Mouse (Mus musculus) liver, embryonic 12.5 days (tissue): ENCODE measurements around the gene Snx29. TPM values are rescaled to one million over a fixed set of nuclear protein-coding genes. Genes with fewer than 3 reads are reported as not detected.

Source experiments
- ATAC-seq: fragments of 200-750 bp; cut with Nextera tagmentation; 2 replicates; pipeline ENCODE4 v1.8.0; 2017; ENCODE audit warnings: moderate number of reproducible peaks, mild to moderate bottlenecking, moderate library complexity
- H3K27ac ChIP-seq: fragments of 300-500 bp; sonication (generic); 2 replicates; pipeline ENCODE4 v1.5.1; 2016; ENCODE audit warnings: mild to moderate bottlenecking
- H3K27me3 ChIP-seq: fragments of 300-500 bp; sonication (generic); replicated peaks from 2 replicates; pipeline ENCODE4 v1.6.1; 2016; ENCODE audit warnings: mild to moderate bottlenecking, moderate library complexity
- H3K36me3 ChIP-seq: fragments of 300-500 bp; sonication (generic); 2 replicates; pipeline ENCODE4 v1.6.1; 2016; ENCODE audit warnings: mild to moderate bottlenecking, moderate library complexity
- H3K4me1 ChIP-seq: fragments of 300-500 bp; sonication (generic); 2 replicates; pipeline ENCODE4 v1.6.1; 2016
- H3K4me2 ChIP-seq: fragments of 300-500 bp; sonication (generic); 2 replicates; pipeline ENCODE4 v1.6.1; 2016; ENCODE audit warnings: mild to moderate bottlenecking, moderate library complexity
- H3K4me3 ChIP-seq: fragments of 300-500 bp; sonication (generic); 2 replicates; pipeline ENCODE4 v1.5.1; 2016; ENCODE audit warnings: mild to moderate bottlenecking, moderate library complexity
- H3K9ac ChIP-seq: fragments of 300-500 bp; sonication (generic); 2 replicates; pipeline ENCODE4 v1.6.1; 2016; ENCODE audit warnings: mild to moderate bottlenecking, moderate library complexity
- H3K9me3 ChIP-seq: fragments of 300-500 bp; sonication (generic); replicated peaks from 2 replicates; pipeline ENCODE4 v1.6.1; 2016; ENCODE audit warnings: mild to moderate bottlenecking, moderate library complexity
- WGBS: fragments of 180-500 bp; shearing (Covaris S2); methylation state at CpG from one replicate; pipeline ENCODE4 v1.1.7; 2016; ENCODE audit not compliant: insufficient replicate concordance; 5-methylcytosine and 5-hydroxymethylcytosine counted together
- polyA plus RNA-seq: library from polyadenylated mRNA; unstranded; fragments of >200 nt; fragmentation: Nextera tagmentation; extraction: Ambion mirVana; gene quantifications from 2 replicates; pipeline ENCODE4 v1.2.1, GENCODE M21; 2016

Gene Snx29
- polyA plus RNA-seq, 1 experiment from 2014 or later = 4.9 TPM

GRCm38 (mm10) chr16:11778715-11779460, 456.2 kb downstream of the Snx29 start:
- no peak for ATAC-seq
- Histone ChIP-seq H3K4me3 (no peak overlapping the region), H3K9ac (no peak overlapping the region), H3K36me3 (no peaks in the 10 kb centered on the region), H3K27me3 (no peaks in the 10 kb centered on the region), H3K9me3 (no peaks in the 10 kb centered on the region), H3K4me2 (no peak overlapping the region), H3K4me1 (peaks cover 25% of the 10 kb centered on the region), H3K27ac (no peak overlapping the region)
- WGBS = 73% methylated on average over 9 of the region's 9 CpGs

DNA sequence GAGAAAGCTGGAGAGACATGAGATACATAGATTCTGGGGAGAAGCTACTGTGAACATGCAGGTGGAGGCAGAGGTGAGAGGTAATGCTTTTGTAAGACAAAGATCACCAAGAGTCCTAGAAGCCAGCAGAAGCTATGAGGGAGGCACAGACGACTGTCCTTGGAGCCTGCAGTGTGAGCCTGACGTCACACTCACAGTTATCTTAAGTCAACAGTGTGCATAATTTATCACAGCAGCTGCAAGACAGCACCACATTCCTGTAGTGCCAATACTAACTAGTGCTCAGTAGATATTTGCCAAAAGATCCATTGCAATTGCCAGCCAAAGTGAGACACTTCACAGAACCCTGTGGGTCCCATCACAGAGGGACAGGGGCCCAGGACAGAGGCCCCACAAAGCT, 459.4 kb downstream of the Snx29 start:
- Histone ChIP-seq H3K27me3 (no peaks in the 10 kb centered on the region), H3K9ac (no peak overlapping the region), H3K4me3 (no peak overlapping the region), H3K9me3 (no peaks in the 10 kb centered on the region), H3K36me3 (no peaks in the 10 kb centered on the region), H3K4me1 (peaks cover 25% of the 10 kb centered on the region), H3K27ac (no peak overlapping the region), H3K4me2 (no peak overlapping the region)
- peak; percentile 94 for ATAC-seq
- 16% methylated on average over 2 of the region's 2 CpGs for WGBS

- Histone ChIP-seq H3K9me3 (no peaks in the 10 kb centered on the region), H3K4me2 (no peak overlapping the region), H3K9ac (no peak overlapping the region), H3K4me1 (peaks cover 25% of the 10 kb centered on the region), H3K36me3 (no peaks in the 10 kb centered on the region), H3K27me3 (no peaks in the 10 kb centered on the region), H3K4me3 (no peak overlapping the region), H3K27ac (no peak overlapping the region)
- ATAC-seq = peak; percentile 52; the same call in 1 of the 2 replicates
These were observed 460.6 kb downstream of the Snx29 start for GRCm38 (mm10) chr16:11783337-11783736.

- Histone ChIP-seq H3K36me3 (no peaks in the 10 kb centered on the region), H3K4me2 (no peak overlapping the region), H3K9me3 (no peaks in the 10 kb centered on the region), H3K9ac (no peak overlapping the region), H3K4me1 (peaks cover 25% of the 10 kb centered on the region), H3K27ac (no peak overlapping the region), H3K4me3 (no peak overlapping the region), H3K27me3 (no peaks in the 10 kb centered on the region)
- no peak for ATAC-seq
- 44% methylated on average over 4 of the region's 4 CpGs for WGBS
These were observed 461.6 kb downstream of the Snx29 start for GRCm38 (mm10) chr16:11784354-11784753.

GRCm38 (mm10) chr16:11785806-11786205, 463.1 kb downstream of the Snx29 start:
- H3K4me3 ChIP-seq = no peak overlapping the region
- H3K9me3 ChIP-seq = no peaks in the 10 kb centered on the region
- H3K36me3 ChIP-seq = no peaks in the 10 kb centered on the region
- no peak overlapping the region for H3K27ac ChIP-seq
- H3K4me1 ChIP-seq = peaks cover 25% of the 10 kb centered on the region
- H3K27me3 ChIP-seq = no peaks in the 10 kb centered on the region
- no peak overlapping the region for H3K4me2 ChIP-seq
- 40% methylated on average over 4 of the region's 4 CpGs for WGBS
- H3K9ac ChIP-seq = no peak overlapping the region
- ATAC-seq = no peak

GRCm38 (mm10) chr16:11790476-11790875, 467.8 kb downstream of the Snx29 start:
- WGBS = 76% methylated on average over 3 of the region's 3 CpGs

GRCm38 (mm10) chr16:11793391-11793790, 470.7 kb downstream of the Snx29 start:
- WGBS = 39% methylated on average over 2 of the region's 2 CpGs
- H3K4me1 ChIP-seq = peaks cover 16% of the 10 kb centered on the region
- H3K9ac ChIP-seq = no peak overlapping the region
- H3K27me3 ChIP-seq = no peaks in the 10 kb centered on the region
- no peak overlapping the region for H3K27ac ChIP-seq
- H3K4me3 ChIP-seq = no peak overlapping the region
- no peak overlapping the region for H3K4me2 ChIP-seq
- no peak for ATAC-seq
- H3K36me3 ChIP-seq = no peaks in the 10 kb centered on the region
- no peaks in the 10 kb centered on the region for H3K9me3 ChIP-seq

More at GRCm38 (mm10) chr16:11790476-11790875, 467.8 kb downstream of the Snx29 start:
- Histone ChIP-seq H3K4me2 (no peak overlapping the region), H3K4me1 (no peaks in the 10 kb centered on the region; the same call in 1 of the 2 replicates), H3K36me3 (no peaks in the 10 kb centered on the region), H3K4me3 (no peak overlapping the region), H3K27me3 (no peaks in the 10 kb centered on the region), H3K9me3 (no peaks in the 10 kb centered on the region), H3K9ac (no peak overlapping the region), H3K27ac (no peak overlapping the region)
- ATAC-seq = no peak

- no peak overlapping the region for H3K4me2 ChIP-seq
- no peaks in the 10 kb centered on the region for H3K36me3 ChIP-seq
- H3K4me3 ChIP-seq = no peak overlapping the region
- no peaks in the 10 kb centered on the region for H3K9me3 ChIP-seq
- H3K27ac ChIP-seq = no peak overlapping the region
- no peak overlapping the region for H3K9ac ChIP-seq
- no peaks in the 10 kb centered on the region for H3K27me3 ChIP-seq
- WGBS = 77% methylated on average over 4 of the region's 4 CpGs
- H3K4me1 ChIP-seq = peaks cover 16% of the 10 kb centered on the region
- ATAC-seq = no peak
These were observed 471.9 kb downstream of the Snx29 start for GRCm38 (mm10) chr16:11794628-11795027.

DNA sequence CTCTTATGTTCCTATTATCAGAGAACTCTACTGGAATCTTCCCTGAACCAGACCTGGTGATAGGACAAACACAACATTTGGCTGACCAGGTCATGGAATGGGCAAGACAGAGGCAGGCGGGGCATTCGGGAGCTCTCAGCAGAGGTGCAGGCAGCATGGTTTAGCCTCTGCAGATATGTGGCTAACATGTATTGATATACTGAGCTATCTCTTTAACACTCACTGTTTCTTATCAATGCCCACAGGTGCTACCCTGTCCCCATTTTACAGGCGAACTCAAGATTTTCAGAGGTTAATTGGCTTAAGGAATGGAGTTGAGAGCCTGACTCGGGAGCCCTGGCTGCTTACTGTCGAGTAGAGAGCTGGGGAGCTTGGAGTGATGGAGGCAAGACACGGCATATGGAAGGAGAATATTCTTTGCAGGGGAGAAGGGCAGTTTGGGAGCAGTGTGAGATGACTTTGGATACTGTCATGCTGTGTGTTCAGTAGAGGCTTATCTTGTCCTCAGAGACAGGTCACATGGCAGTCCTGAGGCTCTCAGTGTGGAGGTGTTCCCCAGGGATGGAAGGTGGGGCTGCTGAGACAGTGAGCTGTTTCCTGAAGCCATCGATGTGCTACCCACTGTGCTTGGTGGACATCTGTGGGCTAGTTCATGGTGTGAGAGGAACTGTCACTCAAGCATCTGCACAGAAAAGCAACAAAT, 473.2 kb downstream of the Snx29 start:
- Histone ChIP-seq H3K4me2 (no peak overlapping the region), H3K9ac (no peak overlapping the region), H3K4me3 (no peak overlapping the region), H3K27ac (no peak overlapping the region), H3K4me1 (peaks cover 16% of the 10 kb centered on the region), H3K36me3 (no peaks in the 10 kb centered on the region), H3K9me3 (no peaks in the 10 kb centered on the region), H3K27me3 (no peaks in the 10 kb centered on the region)
- peak; percentile 71 for ATAC-seq
- 38% methylated on average over 7 of the region's 7 CpGs for WGBS

GRCm38 (mm10) chr16:11801960-11802539, 479.3 kb downstream of the Snx29 start:
- Histone ChIP-seq H3K9ac (no peak overlapping the region), H3K36me3 (peaks cover 14% of the 10 kb centered on the region; the same call in 1 of the 2 replicates), H3K4me3 (no peak overlapping the region), H3K9me3 (no peaks in the 10 kb centered on the region), H3K4me1 (peaks cover under 1% of the 10 kb centered on the region), H3K27me3 (no peaks in the 10 kb centered on the region), H3K4me2 (no peak overlapping the region), H3K27ac (no peak overlapping the region)
- no peak for ATAC-seq
- WGBS = 77% methylated on average over 7 of the region's 7 CpGs
